Mouse (Mus musculus): ENCODE results near the gene Mindy1.

The Mindy1 gene

DNA sequence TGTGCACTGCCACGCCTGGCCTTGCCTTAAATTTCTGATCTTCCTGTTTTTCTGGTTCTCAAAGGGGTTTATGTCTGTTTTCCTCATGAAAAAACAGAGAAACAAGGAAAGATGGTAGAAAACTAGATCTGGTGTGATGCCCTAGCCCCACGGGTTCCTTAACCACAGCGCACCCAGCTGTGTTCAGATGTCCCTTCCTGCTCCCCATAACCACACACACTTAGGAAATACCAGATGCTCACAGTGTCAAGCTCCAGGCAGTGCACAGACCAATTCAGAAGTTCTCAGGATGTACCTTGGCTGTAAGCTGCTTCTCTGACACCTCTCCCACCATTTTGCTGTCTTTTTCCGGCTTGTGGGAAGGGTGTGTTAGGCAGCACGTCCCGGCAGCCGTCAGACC lies 13.2 kb downstream of the Mindy1 start:
- no peak for DNase-seq (ENCODE audit: low spot score)

GRCm38 (mm10) chr3:95294718-95295117 lies 13.6 kb downstream of the Mindy1 start:
- no peak for DNase-seq (ENCODE audit: low spot score)

DNA sequence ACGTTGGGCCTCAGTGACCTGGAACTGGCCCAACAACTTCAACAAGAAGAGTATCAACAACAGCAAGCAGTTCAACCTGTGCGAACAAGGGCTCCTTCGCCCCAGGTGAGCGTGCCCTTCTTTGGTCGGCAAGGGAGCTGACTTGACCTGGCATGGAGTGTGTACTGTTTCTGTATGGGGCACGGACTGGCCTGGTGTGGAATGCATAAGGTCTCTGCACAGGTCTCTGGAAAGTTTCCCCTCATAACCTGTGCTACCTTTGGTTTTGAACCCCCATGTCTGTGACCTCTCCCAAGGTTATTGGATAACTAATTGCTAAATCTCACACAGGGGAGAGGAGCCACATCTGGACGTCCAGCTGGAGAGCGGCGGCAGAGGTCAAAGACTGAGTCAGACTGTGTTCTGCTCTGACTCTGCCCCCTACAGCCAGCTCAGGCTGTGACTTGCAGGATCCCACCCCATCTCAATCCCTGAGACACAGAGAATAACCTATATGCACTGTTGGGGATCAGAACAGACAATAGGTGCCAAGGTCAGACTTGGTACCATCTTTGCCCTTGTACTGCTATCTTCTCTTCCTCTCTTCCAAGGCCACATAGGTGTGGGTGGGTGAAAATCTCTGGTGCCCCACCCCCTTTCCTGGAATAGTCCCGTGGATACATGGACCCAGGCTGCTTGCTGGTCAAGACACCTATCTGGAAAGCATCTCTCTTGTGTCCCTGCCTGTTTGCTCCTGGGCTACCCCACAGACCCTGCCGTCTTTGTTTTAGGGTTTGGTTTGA lies 14.4 kb downstream of the Mindy1 start:
- DNase-seq (ENCODE audit: low spot score) = peak; percentile 45

GRCm38 (mm10) chr3:95296103-95296469 lies 14.9 kb downstream of the Mindy1 start:
- peak; percentile 43 for DNase-seq (ENCODE audit: low spot score)

DNA sequence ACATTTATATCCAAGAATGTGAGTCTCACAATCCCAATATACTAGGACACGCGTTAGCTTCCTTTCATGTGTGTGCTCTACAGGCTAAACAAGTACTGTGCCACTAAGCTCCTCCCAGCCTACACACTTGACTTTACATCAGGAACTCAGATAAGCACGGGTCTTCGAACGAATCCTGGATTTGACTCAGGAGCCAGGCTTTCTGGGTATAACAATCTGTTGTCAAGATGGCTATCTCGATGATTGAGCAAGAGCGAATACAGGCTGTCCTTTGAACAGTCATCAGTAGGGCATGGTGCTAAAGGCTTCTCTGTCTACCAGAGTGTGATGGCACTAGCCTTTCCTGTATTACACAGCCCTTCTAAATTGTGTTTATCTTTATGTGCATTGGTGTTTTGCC lies 16.9 kb downstream of the Mindy1 start:
- no peak for DNase-seq (ENCODE audit: low spot score)

DNA sequence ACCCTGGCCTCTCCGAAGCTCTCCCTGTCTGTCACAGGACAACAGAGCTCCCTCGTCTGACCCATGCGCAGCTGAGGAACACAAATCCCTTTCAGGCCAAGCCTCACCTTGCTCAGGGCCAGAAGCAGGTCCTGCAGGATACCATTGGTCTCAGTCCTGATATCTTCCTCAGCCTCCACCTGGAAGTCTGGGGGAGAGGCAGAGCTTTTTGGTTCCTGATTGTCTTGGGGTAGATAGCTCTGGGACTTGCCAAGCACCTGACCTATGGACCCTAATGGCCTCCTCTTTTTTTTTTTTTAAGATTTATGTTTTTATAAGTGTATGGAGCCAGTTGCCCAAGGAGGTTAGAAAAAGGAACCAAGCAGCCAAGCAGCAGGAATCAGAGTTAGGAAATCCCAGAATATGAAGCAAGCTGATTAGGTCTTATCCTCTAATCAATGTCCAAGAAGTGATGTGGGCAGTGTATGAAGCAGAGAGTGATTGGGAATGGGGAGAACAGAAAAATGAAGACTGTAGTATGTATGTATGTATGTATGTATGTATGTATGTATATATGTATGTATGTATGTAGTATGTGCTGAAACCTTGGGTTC lies 20.2 kb downstream of the Mindy1 start:
- no peak for DNase-seq (ENCODE audit: low spot score)

- no peak for DNase-seq (ENCODE audit: low spot score)
Observed at GRCm38 (mm10) chr3:95306244-95306643, 25.1 kb downstream of the Mindy1 start.

GRCm38 (mm10) chr3:95307100-95307499 lies 26.0 kb downstream of the Mindy1 start, which contains the start of gene Anxa9:
Gene Anxa9 (minus strand): TSS chr3:95307176.
- no peak for DNase-seq (ENCODE audit: low spot score)

- no peak for DNase-seq (ENCODE audit: low spot score)
Observed at GRCm38 (mm10) chr3:95310496-95310895, 29.4 kb downstream of the Mindy1 start.

GRCm38 (mm10) chr3:95310968-95311882 lies 30.1 kb downstream of the Mindy1 start:
- peak; percentile 47 for DNase-seq (ENCODE audit: low spot score)

GRCm38 (mm10) chr3:95312623-95313022 lies 31.5 kb downstream of the Mindy1 start:
- no peak for DNase-seq (ENCODE audit: low spot score)

DNA sequence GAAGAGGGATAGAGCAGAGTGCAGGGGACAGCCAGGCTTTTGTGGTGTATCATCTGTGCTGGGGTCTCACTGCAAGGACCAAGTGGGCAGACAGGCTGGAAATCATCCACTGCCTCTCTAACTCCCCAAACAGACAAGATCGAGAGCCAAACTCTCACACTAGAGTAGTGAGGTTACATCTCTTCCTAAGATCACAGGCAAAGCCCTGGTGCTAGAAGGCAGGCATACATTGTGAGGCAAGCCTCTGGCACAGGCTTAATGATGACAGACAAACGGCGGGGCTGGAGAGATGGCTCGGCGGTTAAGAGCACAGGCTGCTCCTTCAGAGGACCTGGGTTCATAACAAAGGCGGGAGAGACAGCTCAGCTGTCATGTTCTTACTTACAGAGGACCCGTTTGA lies 32.3 kb downstream of the Mindy1 start:
- DNase-seq (ENCODE audit: low spot score) = no peak

GRCm38 (mm10) chr3:95314075-95314474 lies 32.9 kb downstream of the Mindy1 start:
- no peak for DNase-seq (ENCODE audit: low spot score)

DNA sequence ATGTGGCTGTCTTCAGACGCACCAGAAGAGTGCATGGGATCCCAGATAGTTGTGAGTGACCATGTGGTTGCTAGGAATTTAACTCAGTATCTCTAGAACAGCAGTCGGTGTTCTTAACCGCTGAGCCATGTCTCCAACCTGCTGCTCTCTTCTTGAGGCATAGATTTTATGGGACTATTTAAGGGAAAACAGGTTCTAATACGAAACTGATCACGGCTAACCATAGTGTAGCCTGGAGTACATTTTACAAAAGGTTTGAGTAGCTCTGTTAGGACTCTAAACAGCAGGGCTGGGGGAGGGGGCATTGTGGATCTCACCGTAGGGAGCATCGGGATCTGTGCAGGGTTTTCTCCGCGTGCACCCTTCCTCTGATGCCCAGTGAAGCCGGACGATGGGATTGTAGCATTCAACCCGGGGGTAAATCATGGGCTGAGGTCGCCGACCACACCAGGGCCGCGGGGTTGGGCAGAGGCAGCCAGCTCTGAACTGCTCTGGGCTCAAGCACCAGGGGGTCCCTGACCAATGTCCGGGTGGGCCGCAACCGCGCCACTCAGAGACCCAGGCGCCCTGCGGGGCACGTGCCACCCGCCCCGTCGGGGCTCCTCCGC lies 33.4 kb downstream of the Mindy1 start, which contains the start of gene Cers2:
TSS of gene Cers2 (plus strand) at position 306 of the 608 bp plus-strand sequence.
- no peak for DNase-seq (ENCODE audit: low spot score)

DNA sequence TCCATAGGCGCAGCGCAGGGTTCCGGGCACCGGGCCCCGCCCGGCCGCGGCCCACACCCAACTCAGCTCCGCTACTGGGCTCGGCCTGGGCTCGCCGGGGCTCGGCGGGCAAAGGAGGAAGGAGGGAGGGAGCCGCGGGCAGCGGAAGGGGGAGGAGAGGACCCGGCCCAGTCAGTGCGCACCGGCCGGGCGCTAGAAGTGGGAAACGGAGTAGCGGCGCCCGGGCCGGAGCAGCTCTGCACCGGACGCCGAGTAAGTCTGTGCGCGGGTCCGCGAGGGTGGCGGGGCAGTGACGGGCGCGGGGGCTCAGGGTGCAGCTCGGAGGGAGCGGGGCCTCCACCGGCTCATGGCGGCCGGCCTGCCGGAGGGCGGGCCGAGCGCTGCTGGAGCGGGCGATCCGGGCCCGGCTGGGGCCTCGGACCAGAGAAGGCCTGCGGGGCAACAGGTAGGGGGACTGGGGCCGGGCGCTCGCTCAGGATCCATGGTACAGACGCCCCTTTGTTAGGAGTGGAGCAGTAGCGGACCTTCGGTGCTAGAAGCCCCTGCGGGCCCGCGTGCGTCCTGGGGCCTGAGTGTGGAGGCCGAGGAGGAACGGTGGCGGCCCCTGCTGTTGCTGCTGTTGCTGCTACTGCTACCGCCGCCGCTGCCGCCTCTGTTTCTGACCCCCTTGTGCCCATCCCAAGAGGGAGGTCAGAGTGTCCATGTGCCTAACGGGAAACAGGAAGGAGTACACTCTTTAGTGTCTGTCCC lies 34.1 kb downstream of the Mindy1 start:
- peak; percentile 95 for DNase-seq (ENCODE audit: low spot score)

GRCm38 (mm10) chr3:95315844-95316550 lies 34.9 kb downstream of the Mindy1 start:
- no peak for DNase-seq (ENCODE audit: low spot score)

DNA sequence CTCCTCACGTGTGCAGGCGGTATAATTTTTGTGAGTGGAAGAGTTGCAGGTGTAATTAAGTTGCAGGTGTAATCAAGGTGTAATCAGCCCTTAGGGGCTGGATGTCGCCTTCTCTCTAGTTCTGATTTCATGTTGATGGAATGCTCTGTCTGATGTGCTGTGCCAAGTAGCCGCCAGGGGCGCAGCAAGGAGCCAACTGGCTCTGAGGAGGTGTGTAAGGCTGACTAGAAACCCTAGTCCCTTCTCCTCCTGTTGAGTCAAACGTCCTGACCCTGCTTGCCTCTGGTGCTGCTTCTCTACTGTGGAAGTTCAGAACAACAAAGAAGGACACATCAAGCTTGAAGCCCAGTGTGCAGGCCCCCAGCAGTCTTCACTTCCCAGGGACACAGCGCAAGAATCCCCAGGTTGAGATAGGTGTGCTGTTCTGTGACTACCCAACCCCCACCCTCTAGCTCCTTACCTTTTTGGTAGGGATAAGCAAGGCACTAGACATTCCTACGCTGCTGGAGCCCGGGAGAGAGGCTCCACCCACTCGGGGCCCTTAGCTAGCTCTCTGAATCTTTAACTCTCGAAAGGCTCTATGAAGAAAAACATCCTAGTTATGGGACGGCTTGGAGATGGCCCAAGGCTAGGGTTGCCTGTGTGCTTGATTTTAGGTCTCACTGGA lies 36.4 kb downstream of the Mindy1 start:
- peak; percentile 62 for DNase-seq (ENCODE audit: low spot score)

- peak; percentile 38 for DNase-seq (ENCODE audit: low spot score)
Observed at GRCm38 (mm10) chr3:95318548-95318947, 37.4 kb downstream of the Mindy1 start.

- DNase-seq (ENCODE audit: low spot score) = no peak
Observed at GRCm38 (mm10) chr3:95319110-95319509, 38.0 kb downstream of the Mindy1 start.

All from ovary, postnatal 36 days (tissue).